Comparison of ENCODE assay signal across 15 mouse cellular contexts in the genomic region with DNA sequence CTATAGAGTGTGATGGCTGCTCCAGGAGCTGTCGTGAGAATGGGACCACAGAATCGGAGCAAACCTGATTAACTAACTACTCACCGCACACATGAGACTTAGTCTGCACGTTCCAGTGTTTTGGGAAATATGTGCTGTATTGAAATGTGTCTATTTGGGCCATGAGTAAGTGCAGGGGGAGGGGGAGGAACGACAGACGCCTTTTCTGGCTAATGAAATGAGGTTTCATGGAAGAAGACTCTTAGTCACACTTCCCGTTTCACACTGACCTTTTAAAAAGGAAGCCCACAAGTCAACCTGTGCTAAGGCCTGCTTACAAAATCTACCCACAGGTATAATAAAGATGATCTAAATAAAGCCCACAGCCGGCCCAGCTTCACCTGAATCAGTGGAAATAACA. TPM values are rescaled to one million over a fixed set of nuclear protein-coding genes. Genes with fewer than 3 reads are reported as not detected.
DNase-seq lines count a peak whose midpoint lies in the region; ATAC-seq lines count a peak whose summit lies in the region.
"Had no signal": no experiment of that assay in that cellular context is flagged by ENCODE, and none has a peak within 500 bp of the region (broad histone marks: within the 10 kb centered on the region; RNA-seq: fewer than 3 reads in every experiment).

No protein-coding gene starts in this region.

- H3K4me2 ChIP-seq in hindbrain, embryonic 13.5 days = no peak overlapping the region
- H3K4me2 ChIP-seq in midbrain, embryonic 14.5 days (ENCODE audit: low read length) = no peak overlapping the region
- H3K4me2 ChIP-seq: embryonic facial prominence, embryonic 12.5 days; neural tube, embryonic 12.5 days; stomach, embryonic 15.5 days had no signal

- peak; percentile 33 for ATAC-seq in CD4-positive, CD25-positive, alpha-beta regulatory T cell, adult 4 months
- peak; percentile 22; the same call in 1 of the 2 replicates for ATAC-seq in common myeloid progenitor, adult 5-6 weeks (replicated peaks; ENCODE audit: low read depth, poor library complexity, severe bottlenecking)
- no peak for ATAC-seq in hindbrain, embryonic 13.5 days (ENCODE audit: low FRiP score)
- no peak for ATAC-seq in midbrain, embryonic 14.5 days (ENCODE audit: low FRiP score, low TSS enrichment)

- DNase-seq in midbrain, embryonic 14.5 days = no peak
- no peak for DNase-seq in kidney, adult 8-10 months
- no peak for DNase-seq in cerebellum, adult 8-10 months
- DNase-seq in urinary bladder, adult 2 months (ENCODE audit: low spot score) = no peak
- DNase-seq: adrenal gland, adult 8-10 months; cerebellum, adult 11 months; gastrocnemius, postnatal 14 days; heart, postnatal 14 days; layer of hippocampus, postnatal 36 days had no signal

- 71% methylated on average over 8 of the region's 8 CpGs for WGBS in hindbrain, embryonic 13.5 days
- WGBS in midbrain, embryonic 14.5 days = 74% methylated on average over 8 of the region's 8 CpGs

- no peak overlapping the region for H3K9ac ChIP-seq in hindbrain, embryonic 13.5 days
- H3K9ac ChIP-seq in midbrain, embryonic 14.5 days (replicated peaks; ENCODE audit: low read length) = no peak overlapping the region
- H3K9ac ChIP-seq: embryonic facial prominence, embryonic 12.5 days; neural tube, embryonic 12.5 days; stomach, embryonic 15.5 days had no signal

- H3K27ac ChIP-seq in hindbrain, embryonic 13.5 days = peak overlapping the region; percentile 81
- H3K27ac ChIP-seq in midbrain, embryonic 14.5 days (replicated peaks; ENCODE audit: low read depth, low read length) = peak overlapping the region; percentile 84
- H3K27ac ChIP-seq: neural tube, embryonic 12.5 days; stomach, embryonic 15.5 days had no signal

- no peak overlapping the region for H3K4me3 ChIP-seq in hindbrain, embryonic 13.5 days
- H3K4me3 ChIP-seq in midbrain, embryonic 14.5 days (replicated peaks; ENCODE audit: low read depth, low read length) = no peak overlapping the region
- H3K4me3 ChIP-seq: embryonic facial prominence, embryonic 12.5 days; neural tube, embryonic 12.5 days; stomach, embryonic 15.5 days had no signal

- no peaks in the 10 kb centered on the region for H3K27me3 ChIP-seq in hindbrain, embryonic 13.5 days
- H3K27me3 ChIP-seq in midbrain, embryonic 14.5 days (ENCODE audit: control insufficient read depth, insufficient read depth, low read length) = no peaks in the 10 kb centered on the region
- H3K27me3 ChIP-seq: embryonic facial prominence, embryonic 12.5 days; neural tube, embryonic 12.5 days; stomach, embryonic 15.5 days had no signal

- H3K4me1 ChIP-seq in hindbrain, embryonic 13.5 days (replicated peaks) = peaks cover 49% of the 10 kb centered on the region
- H3K4me1 ChIP-seq in midbrain, embryonic 14.5 days (ENCODE audit: control insufficient read depth, insufficient read depth, low read length) = peaks cover 41% of the 10 kb centered on the region

- H3K9me3 ChIP-seq in hindbrain, embryonic 13.5 days = no peaks in the 10 kb centered on the region
- no peaks in the 10 kb centered on the region for H3K9me3 ChIP-seq in midbrain, embryonic 14.5 days (ENCODE audit: control insufficient read depth, low read length)
- H3K9me3 ChIP-seq: embryonic facial prominence, embryonic 12.5 days; neural tube, embryonic 12.5 days; stomach, embryonic 15.5 days had no signal

- no peaks in the 10 kb centered on the region for H3K36me3 ChIP-seq in hindbrain, embryonic 13.5 days
- no peaks in the 10 kb centered on the region for H3K36me3 ChIP-seq in midbrain, embryonic 14.5 days (ENCODE audit: control insufficient read depth, insufficient read depth, low read length)
- H3K36me3 ChIP-seq: embryonic facial prominence, embryonic 12.5 days; neural tube, embryonic 12.5 days; stomach, embryonic 15.5 days had no signal

RNA-seq across cellular contexts. Expression of gene Zfp36l1, which starts 47.8 kb away (rescaled TPM):
- 100 to 1,000 TPM; 139 to 188 TPM for polyA plus RNA-seq in CD4-positive, CD25-positive, alpha-beta regulatory T cell, adult 4 months (2017; shearing (Covaris generic))
- total RNA-seq in common myeloid progenitor, adult 5-6 weeks (2017) = 14.5 and 17.7 TPM in 2 replicates
- polyA plus RNA-seq in hindbrain, embryonic 13.5 days (2015; fragmentation: Nextera tagmentation; extraction: Ambion mirVana) = 44.6 and 53.1 TPM in 2 replicates
- 32.3 and 52.3 TPM in 2 replicates for polyA plus RNA-seq in midbrain, embryonic 14.5 days (2014; fragmentation: Nextera tagmentation; extraction: Ambion mirVana)
- polyA plus RNA-seq in urinary bladder, adult 2 months (2012; rRNA removed) = 141 and 167 TPM in 2 replicates

Comparison
In these comparisons a context has a peak if more than half of its experiments do, and no peak if none do; other contexts are left out.
1. ATAC-seq: peak in CD4-positive, CD25-positive, alpha-beta regulatory T cell, adult 4 months (single experiment) and common myeloid progenitor, adult 5-6 weeks (single experiment); none in hindbrain, embryonic 13.5 days (single experiment) and midbrain, embryonic 14.5 days (single experiment).